Mouse (Mus musculus): ENCODE results near the gene Mrps33.

- TF ChIP-seq CTCF (IDR thresholded peaks at IDR 0.05; ENCODE audit: extremely low read depth, insufficient read depth, insufficient read length, insufficient replicate concordance), result no peak
- TF ChIP-seq POLR2A (IDR thresholded peaks at IDR 0.05; ENCODE audit: low read depth, low read length), result no peak
Observed at GRCm38 (mm10) chr6:39778506-39778905, 32.3 kb downstream of the Mrps33 start.

Data from spleen, adult 2 months (tissue).